Mouse (Mus musculus) ES-E14 (cell line): ENCODE data around the gene Gm45711. TPM values are rescaled to one million over a fixed set of nuclear protein-coding genes. Genes with fewer than 3 reads are reported as not detected.
"Not testable (repeated sequence)": the region's sequence is repeated elsewhere in the genome, so short reads cannot be mapped to it uniquely, and the experiment has no call there.

Experiments used
- DNase-seq: peaks from one replicate; pipeline ENCODE4 v3.0.0-alpha.2; 2013; ENCODE audit warnings: low read depth, low spot score
- H3K27ac ChIP-seq: 2 replicates; pipeline ENCODE4 v1.5.1; 2012; ENCODE audit warnings: low read depth, mild to moderate bottlenecking, low read length, moderate library complexity, mixed read lengths; ENCODE audit not compliant: poor library complexity, insufficient read depth, severe bottlenecking
- H3K36me3 ChIP-seq: 2 replicates; pipeline ENCODE4 v1.6.1; 2012; ENCODE audit warnings: mild to moderate bottlenecking, low read length, moderate library complexity, mixed read lengths; ENCODE audit not compliant: control insufficient read depth, poor library complexity, insufficient read depth, severe bottlenecking
- H3K4me1 ChIP-seq, 2 experiments: fragments of 150-350 bp in 1 of 2; sonication (generic) in 1 of 2; 2 replicates each; pipeline ENCODE4 v1.6.1; 2012; ENCODE audit warnings: low read length in 2 of 2, mild to moderate bottlenecking in 1 of 2, mixed read lengths in 1 of 2; ENCODE audit not compliant: control insufficient read depth in 2 of 2, insufficient read depth in 2 of 2, poor library complexity in 1 of 2
- H3K4me3 ChIP-seq, 2 experiments: fragments of 150-350 bp in 1 of 2; sonication (generic) in 1 of 2; 2 replicates each; pipeline ENCODE4 v1.5.1; 2012; ENCODE audit warnings: low read length in 2 of 2, low read depth in 1 of 2, mild to moderate bottlenecking in 1 of 2, mixed read lengths in 1 of 2; ENCODE audit not compliant: insufficient read depth in 1 of 2, poor library complexity in 1 of 2, severe bottlenecking in 1 of 2
- H3K9ac ChIP-seq: 2 replicates; pipeline ENCODE4 v1.6.1; 2012; ENCODE audit warnings: low read depth, mild to moderate bottlenecking, low read length, mixed read lengths; ENCODE audit not compliant: poor library complexity, insufficient read depth, severe bottlenecking
- H3K9me3 ChIP-seq: fragments of 150-350 bp; sonication (generic); 2 replicates; pipeline ENCODE4 v1.6.1; 2012; ENCODE audit warnings: low read depth, mild to moderate bottlenecking, low read length; ENCODE audit not compliant: control insufficient read depth, insufficient read depth
- CHD2 ChIP-seq: IDR thresholded peaks from 2 replicates; pipeline ENCODE4 v1.6.1; 2014; ENCODE audit warnings: mild to moderate bottlenecking, low read depth, low read length, inconsistent platforms
- HCFC1 ChIP-seq: IDR thresholded peaks from 2 replicates; pipeline ENCODE4 v1.6.1; 2012; ENCODE audit warnings: low read length, inconsistent platforms, borderline replicate concordance; ENCODE audit not compliant: insufficient read depth
- MAFK ChIP-seq: IDR thresholded peaks from 2 replicates; pipeline ENCODE4 v1.6.1; 2014; ENCODE audit warnings: mild to moderate bottlenecking, low read depth, low read length, inconsistent platforms; ENCODE audit not compliant: insufficient read depth
- ZC3H11A ChIP-seq: IDR thresholded peaks from 2 replicates; pipeline ENCODE4 v1.6.1; 2012; ENCODE audit warnings: low read depth, mild to moderate bottlenecking, inconsistent platforms, low read length, borderline replicate concordance
- ZNF384 ChIP-seq: IDR thresholded peaks from 2 replicates; pipeline ENCODE4 v1.6.1; 2012; ENCODE audit warnings: low read depth, low read length, inconsistent platforms
- in situ Hi-C, 2 experiments: fragments of 600-800 bp; cut with MboI; formaldehyde crosslinking; loops; one replicate each; pipeline ENCODE4 v1.15.1; 2025; ENCODE audit warnings: low sequenced_read_pairs in 2 of 2, inconsistent platforms in 1 of 2; ENCODE audit not compliant: unreplicated experiment in 2 of 2
- total RNA-seq: library from RNA; depleted of rRNA; stranded (reverse); fragments of 300-350 nt; gene quantifications from 2 replicates; pipeline ENCODE4 v1.2.3, GENCODE M21; 2012; rRNA removed

Gm45711 gene
- not detected in 2 replicates for total RNA-seq

GRCm38 (mm10) chr8:104309441-104310155 lies at the start of gene Gm45711, which contains the start of gene Cmtm1:
TSS of gene Gm45711 (minus strand) at chr8:104310081.
TSS of gene Cmtm1 (minus strand) at chr8:104310145.
- H3K9me3 ChIP-seq, H3K4me1 ChIP-seq, H3K27ac ChIP-seq, H3K9ac ChIP-seq, H3K36me3 ChIP-seq, in situ Hi-C loops, DNase-seq: not testable (repeated sequence)
- H3K4me3 ChIP-seq = peak within 1 kb of the TSS; percentile 19 to 20; a peak in 2 of 4 replicates

- no peak overlapping the region for H3K9ac ChIP-seq
- H3K27ac ChIP-seq = no peak overlapping the region
- no peak for TF ChIP-seq MAFK
- peaks cover 0 to 7% of the 10 kb centered on the region in 2 experiments; a peak in 1 of 4 replicates for H3K4me1 ChIP-seq
- peaks cover 17% of the 10 kb centered on the region for H3K36me3 ChIP-seq
- no peak overlapping the region for H3K4me3 ChIP-seq
- DNase-seq = no peak
- no peaks in the 10 kb centered on the region for H3K9me3 ChIP-seq
- in situ Hi-C loops = no loop called here
These were observed 48.8 kb upstream of the Gm45711 start for GRCm38 (mm10) chr8:104358637-104359036.

- H3K36me3 ChIP-seq = peaks cover 13% of the 10 kb centered on the region
These were observed 44.6 kb upstream of the Gm45711 start for GRCm38 (mm10) chr8:104354504-104354903.

GRCm38 (mm10) chr8:104353186-104353585 lies 43.3 kb upstream of the Gm45711 start:
- no peak overlapping the region; the same call in 1 of the 2 replicates for H3K27ac ChIP-seq
- no peak overlapping the region for H3K9ac ChIP-seq
- no peak for DNase-seq
- H3K36me3 ChIP-seq = peaks cover 13% of the 10 kb centered on the region
- in situ Hi-C loops = no loop called here
- TF ChIP-seq ZC3H11A = no peak
- no peak for TF ChIP-seq HCFC1
- no peak for TF ChIP-seq CHD2
- TF ChIP-seq ZNF384 = no peak
- no peak for TF ChIP-seq MAFK
- peaks cover 2 to 9% of the 10 kb centered on the region in 2 experiments; a peak in 2 of 4 replicates for H3K4me1 ChIP-seq
- H3K4me3 ChIP-seq = no peak overlapping the region
- H3K9me3 ChIP-seq = no peaks in the 10 kb centered on the region

More at GRCm38 (mm10) chr8:104354504-104354903, 44.6 kb upstream of the Gm45711 start:
- Histone ChIP-seq H3K9me3 (no peaks in the 10 kb centered on the region), H3K4me3 (no peak overlapping the region), H3K27ac (no peak overlapping the region), H3K4me1 (peaks cover 2 to 9% of the 10 kb centered on the region in 2 experiments; a peak in 2 of 4 replicates), H3K9ac (no peak overlapping the region)
- in situ Hi-C loops = no loop called here
- no peak for TF ChIP-seq CHD2
- no peak for TF ChIP-seq MAFK
- no peak for DNase-seq

- no peak overlapping the region for H3K4me3 ChIP-seq
- no peaks in the 10 kb centered on the region for H3K9me3 ChIP-seq
- DNase-seq = no peak
- TF ChIP-seq ZC3H11A (no peak), HCFC1 (no peak), MAFK (no peak), ZNF384 (no peak), CHD2 (no peak)
- H3K4me1 ChIP-seq = peaks cover 2 to 12% of the 10 kb centered on the region in 2 experiments; a peak in 2 of 4 replicates
- in situ Hi-C loops = no loop called here
- H3K27ac ChIP-seq = no peak overlapping the region
- no peak overlapping the region for H3K9ac ChIP-seq
- H3K36me3 ChIP-seq = peaks cover 18% of the 10 kb centered on the region
These were observed 40.2 kb upstream of the Gm45711 start for GRCm38 (mm10) chr8:104350047-104350446.
